Mouse (Mus musculus) embryonic facial prominence, embryonic 14.5 days (tissue): ENCODE results near the gene Mov10. TPM values are rescaled to one million over a fixed set of nuclear protein-coding genes. Genes with fewer than 3 reads are reported as not detected.
"Not testable (repeated sequence)": the region's sequence is repeated elsewhere in the genome, so short reads cannot be mapped to it uniquely, and the experiment has no call there.

Experiments
- ATAC-seq: fragments of 200-750 bp; cut with Nextera tagmentation; 2 replicates; pipeline ENCODE4 v1.8.0; 2017; ENCODE audit warnings: low read depth, moderate number of reproducible peaks, moderate TSS enrichment
- DNase-seq: peaks from one replicate; pipeline ENCODE4 v3.0.0-alpha.2; 2015; ENCODE audit warnings: low spot score
- H3K27ac ChIP-seq: fragments of 300-500 bp; sonication (generic); replicated peaks from 2 replicates; pipeline ENCODE4 v1.5.1; 2014; ENCODE audit warnings: low read depth, mild to moderate bottlenecking, low read length, moderate library complexity
- H3K27me3 ChIP-seq: fragments of 300-500 bp; sonication (generic); replicated peaks from 2 replicates; pipeline ENCODE4 v1.6.1; 2014; ENCODE audit warnings: low read length; ENCODE audit not compliant: control insufficient read depth, insufficient read depth
- H3K36me3 ChIP-seq: fragments of 300-500 bp; sonication (generic); 2 replicates; pipeline ENCODE4 v1.6.1; 2014; ENCODE audit warnings: low read length, mixed read lengths; ENCODE audit not compliant: control insufficient read depth, insufficient read depth
- H3K4me1 ChIP-seq: fragments of 300-500 bp; sonication (generic); 2 replicates; pipeline ENCODE4 v1.6.1; 2014; ENCODE audit warnings: antibody characterized with exemption, low read length; ENCODE audit not compliant: control insufficient read depth, insufficient read depth
- H3K4me2 ChIP-seq: fragments of 300-500 bp; sonication (generic); 2 replicates; pipeline ENCODE4 v1.6.1; 2014; ENCODE audit warnings: low read depth, mild to moderate bottlenecking, low read length, moderate library complexity, mixed read lengths
- H3K4me3 ChIP-seq: fragments of 300-500 bp; sonication (generic); 2 replicates; pipeline ENCODE4 v1.5.1; 2014; ENCODE audit warnings: low read depth, mild to moderate bottlenecking, low read length
- H3K9ac ChIP-seq: fragments of 300-500 bp; sonication (generic); 2 replicates; pipeline ENCODE4 v1.6.1; 2014; ENCODE audit warnings: low read depth, mild to moderate bottlenecking, low read length, moderate library complexity, mixed read lengths
- H3K9me3 ChIP-seq: fragments of 300-500 bp; sonication (generic); 2 replicates; pipeline ENCODE4 v1.6.1; 2016; ENCODE audit warnings: low read length; ENCODE audit not compliant: control insufficient read depth
- WGBS: fragments of 180-500 bp; shearing (Covaris S2); extraction: QIAGEN DNeasy Blood & Tissue Kit; methylation state at CpG from one replicate; pipeline ENCODE4 v1.1.7; 2014; 5-methylcytosine and 5-hydroxymethylcytosine counted together
- polyA plus RNA-seq: library from polyadenylated mRNA; unstranded; fragments of >200 nt; fragmentation: Nextera tagmentation; extraction: Ambion mirVana; gene quantifications from 2 replicates; pipeline ENCODE4 v1.2.1, GENCODE M21; 2014

Mov10 gene
- polyA plus RNA-seq, 1 experiment from 2014 or later: 38.1 TPM

- Histone ChIP-seq H3K9me3 (no peaks in the 10 kb centered on the region), H3K27ac (no peak overlapping the region), H3K36me3 (0 out of 2 replicates have a peak, but pooled peaks cover 3% of the 10 kb centered on the region), H3K4me1 (0 out of 2 replicates have a peak, but pooled peaks cover 7% of the 10 kb centered on the region), H3K9ac (no peak overlapping the region), H3K4me3 (no peak overlapping the region), H3K4me2 (no peak overlapping the region), H3K27me3 (no peaks in the 10 kb centered on the region)
- ATAC-seq: no peak
- DNase-seq: no peak
- WGBS: 75% methylated on average over 2 of the region's 2 CpGs
These were observed 3.0 kb downstream of the Mov10 start for GRCm38 (mm10) chr3:104815346-104815745.

GRCm38 (mm10) chr3:104814746-104815145 lies 3.6 kb downstream of the Mov10 start:
- Histone ChIP-seq H3K4me3 (no peak overlapping the region), H3K9me3 (no peaks in the 10 kb centered on the region), H3K9ac (no peak overlapping the region), H3K36me3 (no peaks in the 10 kb centered on the region), H3K27me3 (no peaks in the 10 kb centered on the region), H3K4me1 (0 out of 2 replicates have a peak, but pooled peaks cover 7% of the 10 kb centered on the region), H3K27ac (no peak overlapping the region), H3K4me2 (no peak overlapping the region)
- no peak for DNase-seq
- no peak for ATAC-seq
- 94% methylated on average over 1 of the region's 1 CpGs for WGBS

- H3K36me3 ChIP-seq, H3K27me3 ChIP-seq, H3K4me1 ChIP-seq, H3K4me3 ChIP-seq, H3K9me3 ChIP-seq, H3K9ac ChIP-seq, ATAC-seq, H3K4me2 ChIP-seq, H3K27ac ChIP-seq, DNase-seq: not testable (repeated sequence)
- 88% methylated on average over 7 of the region's 7 CpGs for WGBS
These were observed 5.1 kb downstream of the Mov10 start for GRCm38 (mm10) chr3:104813227-104813626.

GRCm38 (mm10) chr3:104812254-104812653 lies 6.1 kb downstream of the Mov10 start:
- 84% methylated on average over 4 of the region's 4 CpGs for WGBS
- no peak for ATAC-seq
- H3K27me3 ChIP-seq: no peaks in the 10 kb centered on the region
- no peaks in the 10 kb centered on the region for H3K4me1 ChIP-seq
- no peak overlapping the region for H3K27ac ChIP-seq
- H3K4me3 ChIP-seq: no peak overlapping the region
- H3K36me3 ChIP-seq: no peaks in the 10 kb centered on the region
- no peak overlapping the region for H3K4me2 ChIP-seq
- H3K9me3 ChIP-seq: no peaks in the 10 kb centered on the region
- DNase-seq: no peak
- H3K9ac ChIP-seq: no peak overlapping the region

- peak; percentile 71 for ATAC-seq
- H3K9me3 ChIP-seq: no peaks in the 10 kb centered on the region
- no peak for DNase-seq
- no peak overlapping the region for H3K4me2 ChIP-seq
- no peak overlapping the region for H3K27ac ChIP-seq
- no peaks in the 10 kb centered on the region for H3K4me1 ChIP-seq
- no peak overlapping the region for H3K4me3 ChIP-seq
- 35% methylated on average over 3 of the region's 3 CpGs for WGBS
- H3K36me3 ChIP-seq: no peaks in the 10 kb centered on the region
- H3K9ac ChIP-seq: no peak overlapping the region
- H3K27me3 ChIP-seq: no peaks in the 10 kb centered on the region
These were observed 6.6 kb downstream of the Mov10 start for GRCm38 (mm10) chr3:104811752-104812151.

GRCm38 (mm10) chr3:104805539-104805938 lies 12.8 kb downstream of the Mov10 start:
- Histone ChIP-seq H3K4me3 (no peak overlapping the region), H3K4me2 (no peak overlapping the region), H3K4me1 (no peaks in the 10 kb centered on the region), H3K27ac (no peak overlapping the region), H3K9ac (no peak overlapping the region), H3K9me3 (no peaks in the 10 kb centered on the region), H3K27me3 (no peaks in the 10 kb centered on the region), H3K36me3 (peaks cover 38% of the 10 kb centered on the region)
- 77% methylated on average over 9 of the region's 9 CpGs for WGBS
- DNase-seq: no peak
- ATAC-seq: no peak

- 87% methylated on average over 10 of the region's 10 CpGs for WGBS
- Histone ChIP-seq H3K27ac (no peak overlapping the region), H3K27me3 (no peaks in the 10 kb centered on the region), H3K9me3 (no peaks in the 10 kb centered on the region), H3K36me3 (peaks cover 51% of the 10 kb centered on the region), H3K4me3 (no peak overlapping the region), H3K9ac (no peak overlapping the region), H3K4me1 (no peaks in the 10 kb centered on the region), H3K4me2 (no peak overlapping the region)
- DNase-seq (no peak), ATAC-seq (no peak)
These were observed 14.1 kb downstream of the Mov10 start for GRCm38 (mm10) chr3:104804312-104804711.

- DNase-seq (no peak), ATAC-seq (no peak)
- Histone ChIP-seq H3K4me2 (no peak overlapping the region), H3K36me3 (peaks cover 73% of the 10 kb centered on the region), H3K4me1 (no peaks in the 10 kb centered on the region), H3K27me3 (no peaks in the 10 kb centered on the region), H3K9me3 (no peaks in the 10 kb centered on the region), H3K27ac (no peak overlapping the region), H3K4me3 (no peak overlapping the region), H3K9ac (no peak overlapping the region)
- WGBS: 92% methylated on average over 6 of the region's 6 CpGs
These were observed 16.9 kb downstream of the Mov10 start for GRCm38 (mm10) chr3:104801481-104801880.

- 94% methylated on average over 11 of the region's 11 CpGs for WGBS
- H3K27me3 ChIP-seq: no peaks in the 10 kb centered on the region
These were observed 17.7 kb downstream of the Mov10 start for GRCm38 (mm10) chr3:104800681-104801080.

More at GRCm38 (mm10) chr3:104800681-104801080, 17.7 kb downstream of the Mov10 start:
- Histone ChIP-seq H3K36me3 (peaks cover 80% of the 10 kb centered on the region), H3K4me2 (no peak overlapping the region), H3K4me3 (no peak overlapping the region), H3K27ac (no peak overlapping the region), H3K9me3 (no peaks in the 10 kb centered on the region), H3K4me1 (0 out of 2 replicates have a peak, but pooled peaks cover 3% of the 10 kb centered on the region), H3K9ac (no peak overlapping the region)
- ATAC-seq (no peak), DNase-seq (no peak)
